Mouse (Mus musculus): ENCODE measurements around the gene Abcf2.

The Abcf2 gene

DNA sequence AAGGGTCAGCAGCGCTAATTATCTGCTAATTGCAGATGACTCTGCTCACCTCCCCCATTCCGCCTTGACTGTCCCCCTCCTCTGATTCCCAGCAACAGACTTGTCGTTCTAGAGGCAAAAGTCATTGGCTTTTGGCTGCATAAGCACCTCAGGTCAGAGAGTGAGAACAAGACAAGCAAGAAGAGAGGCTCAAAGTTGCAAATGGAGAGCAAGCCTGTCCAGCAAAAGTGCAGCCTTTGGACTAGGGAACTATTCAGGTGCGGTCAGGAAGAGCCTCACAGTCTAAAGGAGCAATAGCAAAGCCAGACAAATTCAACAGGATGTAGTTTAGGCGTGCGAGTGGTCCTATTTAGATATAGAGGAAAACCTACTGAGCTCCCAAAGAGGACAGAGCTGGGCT is 49.5 kb downstream of the Abcf2 start:
- ATAC-seq (ENCODE audit: low TSS enrichment): no peak

DNA sequence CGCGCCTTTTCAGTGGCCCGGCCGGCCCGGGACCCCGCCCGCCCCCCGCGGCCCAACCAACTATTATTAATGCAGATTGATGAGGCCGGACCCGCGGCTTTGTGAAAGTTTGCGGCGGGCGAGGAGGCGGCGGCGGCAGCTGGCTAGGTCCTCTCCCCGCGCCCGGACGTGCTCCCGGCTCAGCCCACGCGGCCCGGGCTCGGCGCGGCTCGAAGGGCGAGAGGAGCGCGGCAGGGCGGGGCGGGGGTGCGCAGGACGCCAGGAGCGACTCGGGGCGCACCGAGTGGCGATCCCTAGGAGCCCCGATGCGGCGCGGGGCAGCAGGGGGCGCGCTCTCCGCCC is 50.4 kb downstream of the Abcf2 start, which contains the start of gene Gbx1:
Gene Gbx1, minus strand, starts transcription at position 314 of the 342 bp plus-strand sequence.
- ATAC-seq (ENCODE audit: low TSS enrichment): no peak

GRCm38 (mm10) chr5:24526190-24526888 is 50.9 kb downstream of the Abcf2 start:
- no peak for ATAC-seq (ENCODE audit: low TSS enrichment)

GRCm38 (mm10) chr5:24525360-24526189 is 51.7 kb downstream of the Abcf2 start:
- ATAC-seq (ENCODE audit: low TSS enrichment): no peak; the same call in 1 of the 2 replicates

GRCm38 (mm10) chr5:24524522-24524921 is 52.7 kb downstream of the Abcf2 start:
- no peak for ATAC-seq (ENCODE audit: low TSS enrichment)

- no peak for ATAC-seq (ENCODE audit: low TSS enrichment)
Observed at GRCm38 (mm10) chr5:24523806-24524205, 53.5 kb downstream of the Abcf2 start.

- ATAC-seq (ENCODE audit: low TSS enrichment): no peak
Observed at GRCm38 (mm10) chr5:24521366-24521765, 55.9 kb downstream of the Abcf2 start.
